In the genomic region with DNA sequence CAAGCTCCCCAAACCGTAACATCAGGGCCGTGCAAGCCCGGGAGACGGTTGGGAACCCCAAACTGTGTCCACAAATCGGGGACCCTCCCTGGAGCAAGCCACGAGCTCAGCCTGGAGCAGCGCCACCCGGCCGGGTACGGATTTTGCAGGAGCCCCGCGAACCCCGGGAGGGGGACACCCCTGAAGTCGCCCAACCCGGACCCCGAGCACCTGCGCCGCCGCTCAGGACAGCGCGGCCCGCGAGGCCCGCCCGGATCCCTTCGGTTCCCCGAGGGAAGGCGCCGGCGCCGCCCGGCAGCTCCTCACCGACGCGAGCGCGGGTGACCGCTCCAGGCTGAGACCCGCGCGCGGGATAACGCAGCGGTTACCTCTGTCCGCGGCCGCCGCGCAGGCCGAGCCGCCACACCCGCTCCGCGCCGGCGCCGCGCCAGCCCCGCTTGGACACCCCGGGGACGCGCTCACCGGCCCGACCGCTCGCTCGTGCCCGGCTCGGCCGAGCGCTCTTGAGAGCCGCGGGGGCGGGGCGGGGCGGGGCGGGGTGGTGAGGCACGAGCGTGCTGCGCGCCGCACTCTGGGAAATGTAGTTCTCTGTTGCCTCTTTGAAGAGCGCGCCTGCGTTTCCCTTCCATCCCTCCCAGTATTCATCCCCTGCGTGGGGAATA, we compare ENCODE assay signal across 8 mouse cellular contexts. TPM values are rescaled to one million over a fixed set of nuclear protein-coding genes. Genes with fewer than 3 reads are reported as not detected.
A peak's percentile ranks its signal among the peaks of the same experiment; 100 is the strongest.
DNase-seq lines count a peak whose midpoint lies in the region; ATAC-seq and TF ChIP-seq lines count a peak whose summit lies in the region.

A gene (minus strand): TSS at position 512 of the 662 bp plus-strand sequence.

- in situ Hi-C loops in ES-E14 (cut with MboI; ENCODE audit: low sequenced_read_pairs in 2 of 2, unreplicated experiment in 2 of 2): no loop called here

- peak within 1 kb of the TSS; percentile 91 for H3K9ac ChIP-seq in ES-E14 (ENCODE audit: insufficient read depth, low read depth, low read length, poor library complexity, severe bottlenecking)
- H3K9ac ChIP-seq in forebrain, embryonic 15.5 days (replicated peaks): peak within 1 kb of the TSS; percentile 92
- peak within 1 kb of the TSS; percentile 79 for H3K9ac ChIP-seq in neural tube, embryonic 14.5 days (replicated peaks; ENCODE audit: low read depth, low read length)

- no peak for TF ChIP-seq CTCF in testis, adult 2 months (IDR thresholded peaks at IDR 0.05; ENCODE audit: control insufficient read depth, insufficient read depth, insufficient replicate concordance, low read depth, low read length)

- intact Hi-C loops in heart, postnatal 25 days (cut with DNase I): loop anchor here (5.0 kb wide), 2 partner anchors 131 to 229 kb away; no protein-coding TSS in a partner anchor

- H3K4me2 ChIP-seq in forebrain, embryonic 15.5 days (replicated peaks): peak within 1 kb of the TSS; percentile 82
- H3K4me2 ChIP-seq in neural tube, embryonic 14.5 days (ENCODE audit: low read depth, low read length): peak within 1 kb of the TSS; percentile 66

- TF ChIP-seq POLR2A in testis, adult 2 months (IDR thresholded peaks at IDR 0.05; ENCODE audit: control insufficient read depth, low read depth, low read length): peak; percentile 30; the same call in 1 of the 2 replicates

- no peaks in the 10 kb centered on the region for H3K27me3 ChIP-seq in forebrain, embryonic 15.5 days
- no peaks in the 10 kb centered on the region; the same call in 1 of the 2 replicates for H3K27me3 ChIP-seq in neural tube, embryonic 14.5 days (ENCODE audit: control insufficient read depth, insufficient read depth, low read length)
- no peaks in the 10 kb centered on the region for H3K27me3 ChIP-seq in testis, adult 2 months (ENCODE audit: control insufficient read depth, insufficient read depth, low read length)

- peak; percentile 81 for DNase-seq in ES-E14 (ENCODE audit: low read depth, low spot score)
- peak; percentile 90 for DNase-seq in cerebellum, adult 11-12 months
- DNase-seq in heart, postnatal 25 days (ENCODE audit: low spot score): peak; percentile 79
- peak; percentile 76 to 89 for DNase-seq in layer of hippocampus, adult 18-20 months (ENCODE audit: low spot score in 2 of 2)
- DNase-seq in lung, adult 18-20 months: peak; percentile 85 to 91

- under 1% methylated on average over 78 of the region's 86 CpGs for WGBS in forebrain, embryonic 15.5 days
- under 1% methylated on average over 65 of the region's 86 CpGs for WGBS in neural tube, embryonic 14.5 days

- H3K36me3 ChIP-seq in ES-E14 (ENCODE audit: control insufficient read depth, insufficient read depth, low read length, poor library complexity, severe bottlenecking): no peaks in the 10 kb centered on the region
- no peaks in the 10 kb centered on the region for H3K36me3 ChIP-seq in forebrain, embryonic 15.5 days
- H3K36me3 ChIP-seq in neural tube, embryonic 14.5 days (ENCODE audit: control insufficient read depth, insufficient read depth, low read length): no peaks in the 10 kb centered on the region
- no peaks in the 10 kb centered on the region for H3K36me3 ChIP-seq in testis, adult 2 months (ENCODE audit: control insufficient read depth, insufficient read depth, low read length)

- H3K9me3 ChIP-seq in ES-E14 (ENCODE audit: control insufficient read depth, insufficient read depth, low read depth, low read length): no peaks in the 10 kb centered on the region
- no peaks in the 10 kb centered on the region for H3K9me3 ChIP-seq in forebrain, embryonic 15.5 days
- no peaks in the 10 kb centered on the region for H3K9me3 ChIP-seq in neural tube, embryonic 14.5 days (ENCODE audit: control insufficient read depth, low read length)

- H3K4me3 ChIP-seq in ES-E14 (ENCODE audit: insufficient read depth in 1 of 2, low read depth in 1 of 2, low read length in 2 of 2, poor library complexity in 1 of 2, severe bottlenecking in 1 of 2): peak within 1 kb of the TSS; percentile 82 to 92
- H3K4me3 ChIP-seq in forebrain, embryonic 15.5 days: peak within 1 kb of the TSS; percentile 99
- H3K4me3 ChIP-seq in neural tube, embryonic 14.5 days (ENCODE audit: low read depth, low read length): peak within 1 kb of the TSS; percentile 67
- peak within 1 kb of the TSS; percentile 95 for H3K4me3 ChIP-seq in testis, adult 2 months (ENCODE audit: control insufficient read depth, low read depth, low read length)

- ATAC-seq in forebrain, embryonic 15.5 days (replicated peaks): peak; percentile 97
- ATAC-seq in neural tube, embryonic 14.5 days (ENCODE audit: low read depth): peak; percentile 97

- peaks cover 0 to 2% of the 10 kb centered on the region in 2 experiments; a peak in 1 of 4 replicates for H3K4me1 ChIP-seq in ES-E14 (ENCODE audit: control insufficient read depth in 2 of 2, insufficient read depth in 2 of 2, low read length in 2 of 2, poor library complexity in 1 of 2)
- H3K4me1 ChIP-seq in forebrain, embryonic 15.5 days: peaks cover 23% of the 10 kb centered on the region
- H3K4me1 ChIP-seq in neural tube, embryonic 14.5 days (ENCODE audit: control insufficient read depth, insufficient read depth, low read length): peaks cover 2% of the 10 kb centered on the region; the same call in 1 of the 2 replicates
- peaks cover 7% of the 10 kb centered on the region for H3K4me1 ChIP-seq in testis, adult 2 months (ENCODE audit: control insufficient read depth, insufficient read depth, low read length)

- no peak within 1 kb of the TSS for H3K27ac ChIP-seq in ES-E14 (ENCODE audit: insufficient read depth, low read depth, low read length, poor library complexity, severe bottlenecking)
- H3K27ac ChIP-seq in forebrain, embryonic 15.5 days (replicated peaks): peak within 1 kb of the TSS; percentile 80
- H3K27ac ChIP-seq in neural tube, embryonic 14.5 days (ENCODE audit: low read depth, low read length): peak within 1 kb of the TSS; percentile 73
- H3K27ac ChIP-seq in testis, adult 2 months (ENCODE audit: control insufficient read depth, insufficient read depth, low read depth, low read length): peak within 1 kb of the TSS; percentile 54

TF ChIP-seq in ES-E14, 5 proteins besides CTCF, POLR2A, EP300 and RAD21:
- TF ChIP-seq HCFC1 (IDR thresholded peaks at IDR 0.05; ENCODE audit: borderline replicate concordance, insufficient read depth, low read length) (peak; percentile 90), CHD2 (IDR thresholded peaks at IDR 0.05; ENCODE audit: low read depth, low read length) (no peak)

RNA-seq across cellular contexts. Expression of the gene that starts here (rescaled TPM):
- total RNA-seq in ES-E14 (2012; rRNA removed): 12.0 and 16.7 TPM in 2 replicates
- 43.8 and 46.3 TPM in 2 replicates for polyA plus RNA-seq in forebrain, embryonic 15.5 days (2015; fragmentation: Nextera tagmentation; extraction: Ambion mirVana)
- 10 to 100 TPM; 12.6 to 13.5 TPM for total RNA-seq in heart, postnatal 25 days (2021)
- total RNA-seq in layer of hippocampus, adult 18-20 months (2021): 10 to 100 TPM; 35.2 to 35.7 TPM
- 45.2 and 45.3 TPM in 2 replicates for polyA plus RNA-seq in neural tube, embryonic 14.5 days (2014; fragmentation: Nextera tagmentation; extraction: Ambion mirVana)
- polyA plus RNA-seq in testis, adult 2 months (2012; rRNA removed): 15.3 and 16.7 TPM in 2 replicates
